Mouse (Mus musculus) ES-E14 (cell line): Measurements from ENCODE around the gene G3bp2. TPM values are rescaled to one million over a fixed set of nuclear protein-coding genes. Genes with fewer than 3 reads are reported as not detected.

Experiments
- DNase-seq: peaks from one replicate; pipeline ENCODE4 v3.0.0-alpha.2; 2013; ENCODE audit warnings: low read depth, low spot score
- H3K27ac ChIP-seq: 2 replicates; pipeline ENCODE4 v1.5.1; 2012; ENCODE audit warnings: low read depth, mild to moderate bottlenecking, low read length, moderate library complexity, mixed read lengths; ENCODE audit not compliant: poor library complexity, insufficient read depth, severe bottlenecking
- H3K36me3 ChIP-seq: 2 replicates; pipeline ENCODE4 v1.6.1; 2012; ENCODE audit warnings: mild to moderate bottlenecking, low read length, moderate library complexity, mixed read lengths; ENCODE audit not compliant: control insufficient read depth, poor library complexity, insufficient read depth, severe bottlenecking
- H3K4me1 ChIP-seq, 2 experiments: fragments of 150-350 bp in 1 of 2; sonication (generic) in 1 of 2; 2 replicates each; pipeline ENCODE4 v1.6.1; 2012; ENCODE audit warnings: low read length in 2 of 2, mild to moderate bottlenecking in 1 of 2, mixed read lengths in 1 of 2; ENCODE audit not compliant: control insufficient read depth in 2 of 2, insufficient read depth in 2 of 2, poor library complexity in 1 of 2
- H3K4me3 ChIP-seq, 2 experiments: fragments of 150-350 bp in 1 of 2; sonication (generic) in 1 of 2; 2 replicates each; pipeline ENCODE4 v1.5.1; 2012; ENCODE audit warnings: low read length in 2 of 2, low read depth in 1 of 2, mild to moderate bottlenecking in 1 of 2, mixed read lengths in 1 of 2; ENCODE audit not compliant: insufficient read depth in 1 of 2, poor library complexity in 1 of 2, severe bottlenecking in 1 of 2
- H3K9ac ChIP-seq: 2 replicates; pipeline ENCODE4 v1.6.1; 2012; ENCODE audit warnings: low read depth, mild to moderate bottlenecking, low read length, mixed read lengths; ENCODE audit not compliant: poor library complexity, insufficient read depth, severe bottlenecking
- H3K9me3 ChIP-seq: fragments of 150-350 bp; sonication (generic); 2 replicates; pipeline ENCODE4 v1.6.1; 2012; ENCODE audit warnings: low read depth, mild to moderate bottlenecking, low read length; ENCODE audit not compliant: control insufficient read depth, insufficient read depth
- CHD2 ChIP-seq: IDR thresholded peaks from 2 replicates; pipeline ENCODE4 v1.6.1; 2014; ENCODE audit warnings: mild to moderate bottlenecking, low read depth, low read length, inconsistent platforms
- HCFC1 ChIP-seq: IDR thresholded peaks from 2 replicates; pipeline ENCODE4 v1.6.1; 2012; ENCODE audit warnings: low read length, inconsistent platforms, borderline replicate concordance; ENCODE audit not compliant: insufficient read depth
- MAFK ChIP-seq: IDR thresholded peaks from 2 replicates; pipeline ENCODE4 v1.6.1; 2014; ENCODE audit warnings: mild to moderate bottlenecking, low read depth, low read length, inconsistent platforms; ENCODE audit not compliant: insufficient read depth
- ZC3H11A ChIP-seq: IDR thresholded peaks from 2 replicates; pipeline ENCODE4 v1.6.1; 2012; ENCODE audit warnings: low read depth, mild to moderate bottlenecking, inconsistent platforms, low read length, borderline replicate concordance
- ZNF384 ChIP-seq: IDR thresholded peaks from 2 replicates; pipeline ENCODE4 v1.6.1; 2012; ENCODE audit warnings: low read depth, low read length, inconsistent platforms
- in situ Hi-C, 2 experiments: fragments of 600-800 bp; cut with MboI; formaldehyde crosslinking; loops; one replicate each; pipeline ENCODE4 v1.15.1; 2025; ENCODE audit warnings: low sequenced_read_pairs in 2 of 2, inconsistent platforms in 1 of 2; ENCODE audit not compliant: unreplicated experiment in 2 of 2
- total RNA-seq: library from RNA; depleted of rRNA; stranded (reverse); fragments of 300-350 nt; gene quantifications from 2 replicates; pipeline ENCODE4 v1.2.3, GENCODE M21; 2012

G3bp2 gene
- total RNA-seq, 1 experiment: 266 TPM

- peak within 1 kb of the TSS; percentile 74 for H3K9ac ChIP-seq
- H3K9me3 ChIP-seq: no peaks in the 10 kb centered on the region
- H3K36me3 ChIP-seq: no peaks in the 10 kb centered on the region
- peak within 1 kb of the TSS; percentile 91 for H3K27ac ChIP-seq
- H3K4me3 ChIP-seq: peak within 1 kb of the TSS; percentile 76 to 78
- TF ChIP-seq ZC3H11A (no peak), ZNF384 (no peak), HCFC1 (no peak), MAFK (no peak), CHD2 (no peak)
- in situ Hi-C loops: loop anchor here in 1 of 2 experiments (25.0 kb wide), 2 partner anchors 106 to 581 kb away; no protein-coding TSS in a partner anchor
- DNase-seq: no peak
- H3K4me1 ChIP-seq: no peaks in the 10 kb centered on the region
Measured at GRCm38 (mm10) chr5:92043783-92044182, 39.7 kb downstream of the G3bp2 start, which contains the start of gene Cdkl2. Gene Cdkl2, minus strand, starts transcription at chr5:92043883.

GRCm38 (mm10) chr5:92042377-92043348 lies 40.9 kb downstream of the G3bp2 start:
- H3K4me3 ChIP-seq: peak overlapping the region; percentile 76 to 78
- H3K9me3 ChIP-seq: no peaks in the 10 kb centered on the region
- H3K9ac ChIP-seq: peak overlapping the region; percentile 74
- no peaks in the 10 kb centered on the region for H3K4me1 ChIP-seq
- peak; percentile 98 for DNase-seq
- TF ChIP-seq ZC3H11A (no peak), CHD2 (peak; percentile 58), HCFC1 (peak; percentile 69; the same call in 1 of the 2 replicates), MAFK (no peak), ZNF384 (no peak)
- H3K36me3 ChIP-seq: no peaks in the 10 kb centered on the region
- H3K27ac ChIP-seq: peak overlapping the region; percentile 91
- in situ Hi-C loops: loop anchor here in 1 of 2 experiments (25.0 kb wide), 2 partner anchors 105 to 580 kb away; no protein-coding TSS in a partner anchor

GRCm38 (mm10) chr5:92019960-92020359 lies 63.6 kb downstream of the G3bp2 start:
- Histone ChIP-seq H3K9me3 (no peaks in the 10 kb centered on the region), H3K27ac (no peak overlapping the region), H3K4me1 (no peaks in the 10 kb centered on the region), H3K9ac (no peak overlapping the region), H3K4me3 (no peak overlapping the region), H3K36me3 (no peaks in the 10 kb centered on the region)
- TF ChIP-seq MAFK (no peak), ZNF384 (no peak), CHD2 (no peak), HCFC1 (no peak), ZC3H11A (no peak)
- in situ Hi-C loops: no loop called here
- DNase-seq: no peak

- no peak for TF ChIP-seq ZC3H11A
- TF ChIP-seq MAFK: no peak
- TF ChIP-seq CHD2: no peak
- no peak for TF ChIP-seq ZNF384
- no peaks in the 10 kb centered on the region for H3K36me3 ChIP-seq
- no peaks in the 10 kb centered on the region for H3K9me3 ChIP-seq
- H3K4me3 ChIP-seq: no peak overlapping the region
- H3K27ac ChIP-seq: no peak overlapping the region
- no peak for DNase-seq
- H3K4me1 ChIP-seq: no peaks in the 10 kb centered on the region
- in situ Hi-C loops: no loop called here
- no peak overlapping the region for H3K9ac ChIP-seq
Measured at GRCm38 (mm10) chr5:92011756-92012155, 71.8 kb downstream of the G3bp2 start.
